Mouse (Mus musculus): ENCODE data around the gene Csrnp2.

DNA sequence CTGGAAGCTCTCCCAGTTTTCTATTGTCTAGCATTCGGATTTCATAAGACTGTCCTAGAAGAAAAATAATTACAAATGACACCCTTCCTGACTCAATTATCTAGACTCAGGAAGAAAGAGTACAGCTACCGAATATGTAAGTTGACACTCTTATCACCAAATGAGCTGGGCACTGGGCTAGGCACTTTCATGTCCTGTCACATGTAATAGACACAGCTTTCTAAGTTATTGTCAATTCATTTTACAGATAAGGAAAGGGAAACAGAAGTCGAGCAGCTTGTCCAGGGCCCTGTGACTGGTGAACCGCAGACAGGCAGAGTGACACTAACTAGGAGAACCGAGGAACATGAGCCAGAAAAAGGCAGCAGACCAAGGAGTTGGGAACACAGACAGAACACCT, 32.6 kb upstream of the Csrnp2 start:
- TF ChIP-seq CTCF (IDR thresholded peaks at IDR 0.05) (no peak), EP300 (IDR thresholded peaks at IDR 0.05) (no peak)

Data from lung, postnatal 0 days (tissue).